Mouse (Mus musculus) cerebellum, postnatal 14 days (tissue): ENCODE results near the gene Cd44.

Experiments
- DNase-seq, 2 experiments: peaks; one replicate each; pipeline ENCODE4 v3.0.0; 2021; ENCODE audit warnings: mixed read lengths in 2 of 2

Gene Cd44

DNA sequence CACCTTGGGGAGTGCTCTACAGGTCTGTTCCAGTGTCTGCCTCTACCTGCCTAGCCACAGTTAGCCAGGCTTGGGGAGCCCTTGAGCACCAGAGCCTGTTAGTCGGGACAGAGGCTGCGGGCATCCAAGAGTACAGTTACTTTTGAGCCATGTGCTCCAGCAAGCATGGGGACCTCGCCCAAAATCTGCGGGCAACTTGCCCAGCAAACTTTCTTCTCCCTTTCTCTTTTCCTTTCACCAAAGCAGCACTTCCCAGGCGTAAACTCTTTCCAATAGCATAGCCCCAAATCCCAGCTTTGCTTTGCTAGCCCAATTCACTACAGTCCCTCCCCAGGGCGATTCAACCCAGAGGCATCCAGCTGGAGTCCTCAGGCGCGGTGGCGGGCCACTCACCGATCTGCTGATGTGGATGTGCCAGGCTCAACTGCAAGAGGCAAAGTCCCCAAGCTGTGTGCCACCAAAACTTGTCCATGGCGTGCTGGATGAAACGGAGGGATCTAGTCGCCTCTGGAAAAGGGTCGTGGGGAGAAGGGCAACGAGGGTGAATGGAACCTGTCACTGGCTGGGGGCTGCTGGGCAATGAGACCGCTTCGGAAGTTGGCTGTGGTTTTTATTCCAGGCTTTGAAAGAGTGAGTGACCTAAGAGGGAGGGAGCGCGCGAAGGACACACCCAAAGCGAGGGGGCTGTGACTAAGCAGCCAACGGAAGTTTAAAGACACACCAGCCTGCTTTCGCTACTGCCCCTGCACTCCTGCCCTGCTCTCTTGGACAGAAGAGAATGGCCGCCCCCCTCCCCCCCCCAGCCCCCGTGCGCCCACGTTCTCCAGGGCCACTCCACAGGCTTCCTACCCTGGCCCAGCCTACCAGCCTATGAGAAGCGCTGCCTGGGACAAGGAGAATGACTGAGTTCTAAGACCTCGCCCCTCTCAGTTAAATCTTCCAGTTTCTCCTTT, at the start of gene Cd44:
Gene Cd44 (minus strand): TSS at position 791 of the 953 bp plus-strand sequence.
- peak in 1 of 2 experiments; percentile 17 for DNase-seq

GRCm38 (mm10) chr2:102948481-102948857, 47.0 kb upstream of the Cd44 start:
- no peak for DNase-seq

DNA sequence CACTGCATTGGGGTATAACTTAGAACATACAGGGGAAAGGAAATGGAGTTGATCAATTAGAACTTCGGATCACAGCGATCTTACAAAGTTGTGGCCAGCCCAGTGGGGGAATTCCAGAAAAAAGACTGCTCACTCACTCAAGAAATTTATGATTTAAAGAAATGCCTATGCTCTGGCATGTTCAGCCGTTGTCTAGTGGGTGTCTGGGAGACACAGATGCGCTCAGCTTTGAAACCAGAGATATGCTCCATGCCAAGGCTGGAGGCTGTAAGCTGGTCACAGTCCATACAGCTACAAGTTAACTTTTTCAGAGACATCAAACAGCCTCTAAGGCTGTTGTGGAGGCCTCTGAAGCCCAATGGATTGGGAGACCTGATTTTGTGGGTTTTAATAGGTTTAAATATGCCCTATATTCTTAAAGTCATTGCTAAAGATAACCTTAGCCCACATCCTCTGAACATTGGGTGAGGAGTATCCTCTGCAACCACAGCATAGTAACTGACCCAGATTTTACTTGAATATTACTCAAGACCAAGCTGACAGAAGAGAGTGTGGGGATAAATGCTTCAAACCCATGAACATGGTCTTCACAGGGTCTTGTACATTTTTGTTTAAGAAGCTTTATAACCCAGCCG, 46.5 kb upstream of the Cd44 start:
- no peak for DNase-seq

DNA sequence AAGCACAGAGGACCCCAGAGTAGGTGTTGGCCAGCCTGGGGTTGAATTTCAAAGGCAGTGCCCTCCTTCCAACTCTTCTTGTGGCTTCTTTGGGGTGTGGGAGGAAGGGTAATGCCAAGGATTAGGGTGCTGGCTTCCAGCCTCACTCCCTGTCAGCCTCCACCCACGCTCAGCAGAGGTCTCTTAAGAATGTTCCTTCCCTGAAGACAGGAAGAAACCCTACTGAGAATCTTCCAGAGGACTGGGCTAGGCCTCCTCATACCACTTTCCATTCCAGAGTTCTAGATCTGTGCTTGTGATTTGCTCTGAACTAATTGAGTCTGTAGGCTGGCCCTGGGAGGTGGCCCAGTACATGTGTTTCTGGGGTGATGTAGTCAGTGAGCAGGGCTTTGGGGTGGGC, 43.6 kb upstream of the Cd44 start:
- DNase-seq = no peak

DNA sequence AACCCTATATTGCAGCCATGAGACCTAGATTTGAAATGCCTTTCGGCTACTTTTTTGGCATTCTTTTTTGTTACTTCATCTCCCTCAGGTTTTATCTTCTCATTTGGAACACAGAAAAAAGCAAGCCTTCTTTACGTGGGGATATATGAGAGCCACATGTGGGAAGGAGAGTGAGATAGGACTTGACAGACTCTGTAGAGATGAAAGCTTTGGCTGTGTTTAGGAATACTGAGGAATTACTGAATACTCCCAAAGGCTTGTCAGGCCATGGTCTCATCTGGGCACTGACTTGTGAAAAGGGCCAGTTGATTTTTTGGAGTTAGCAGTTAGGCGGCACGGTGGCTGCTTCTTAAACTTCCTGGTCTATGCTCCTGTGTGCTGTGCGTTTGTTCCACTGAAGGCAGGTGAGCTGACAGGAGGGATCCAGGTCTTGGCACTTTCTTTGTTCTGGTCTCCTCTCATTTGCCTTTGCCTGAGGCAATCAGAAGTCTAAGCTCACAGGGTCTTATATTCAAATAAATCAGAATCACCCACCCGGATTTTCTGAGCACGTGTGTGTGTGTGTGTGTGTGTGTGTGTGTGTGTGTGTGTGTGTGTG, 43.0 kb upstream of the Cd44 start:
- no peak for DNase-seq

GRCm38 (mm10) chr2:102943983-102944382, 42.5 kb upstream of the Cd44 start:
- DNase-seq = no peak

DNA sequence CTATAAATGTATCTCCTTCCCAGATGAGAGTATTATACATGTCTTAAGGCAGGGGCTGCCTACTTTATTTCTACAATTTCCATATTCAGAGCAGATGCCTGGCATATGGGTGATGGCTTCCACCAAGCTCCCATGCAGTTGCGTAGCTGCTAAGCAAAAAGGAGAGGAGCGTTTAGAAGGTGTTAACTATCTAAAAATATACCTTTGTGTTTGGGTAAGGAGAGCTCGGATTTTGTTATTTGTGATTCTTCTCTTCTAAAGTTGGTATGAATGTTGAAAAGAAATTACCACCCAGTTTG, 41.3 kb upstream of the Cd44 start:
- no peak for DNase-seq

DNA sequence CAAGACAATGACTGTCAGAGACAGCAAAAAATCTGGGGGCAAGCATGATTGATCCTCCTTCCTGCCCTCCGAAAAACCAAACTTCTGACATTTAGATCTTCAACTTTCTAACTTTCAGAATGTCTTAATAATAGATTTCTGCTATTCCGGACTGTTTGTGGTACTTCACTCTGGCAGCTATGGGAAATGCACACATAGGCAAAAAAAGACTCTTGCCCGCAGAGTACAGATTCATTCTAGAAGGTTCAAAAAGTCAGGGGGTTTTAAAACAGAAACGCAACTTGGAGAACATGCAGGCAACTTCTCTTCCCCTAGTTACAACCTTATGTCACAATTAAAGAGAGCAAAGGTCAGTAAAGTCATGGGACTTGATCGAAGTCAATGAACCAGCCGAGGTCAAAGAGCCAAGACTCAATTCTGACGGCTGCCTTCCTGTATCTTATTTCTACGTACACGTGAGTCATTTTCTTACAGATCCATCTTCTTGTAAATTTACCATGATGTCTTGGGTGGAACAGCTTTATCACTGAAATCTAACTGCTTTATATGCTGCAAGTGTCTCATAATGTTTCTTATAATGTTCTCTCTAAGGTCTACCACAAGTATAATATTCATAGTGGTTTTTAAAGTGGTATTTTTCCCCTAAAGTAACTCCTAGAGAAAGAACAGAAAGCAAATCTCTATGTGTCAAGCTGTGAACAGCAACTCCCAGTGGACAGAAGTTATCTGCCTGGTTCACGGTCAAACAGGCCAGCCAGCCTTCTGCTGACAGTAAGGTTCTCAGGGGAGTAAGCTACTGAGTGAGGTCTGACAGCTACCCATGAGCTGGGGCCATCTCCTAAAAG, 40.7 kb upstream of the Cd44 start:
- no peak for DNase-seq

GRCm38 (mm10) chr2:102940813-102941361, 39.4 kb upstream of the Cd44 start:
- no peak for DNase-seq

DNA sequence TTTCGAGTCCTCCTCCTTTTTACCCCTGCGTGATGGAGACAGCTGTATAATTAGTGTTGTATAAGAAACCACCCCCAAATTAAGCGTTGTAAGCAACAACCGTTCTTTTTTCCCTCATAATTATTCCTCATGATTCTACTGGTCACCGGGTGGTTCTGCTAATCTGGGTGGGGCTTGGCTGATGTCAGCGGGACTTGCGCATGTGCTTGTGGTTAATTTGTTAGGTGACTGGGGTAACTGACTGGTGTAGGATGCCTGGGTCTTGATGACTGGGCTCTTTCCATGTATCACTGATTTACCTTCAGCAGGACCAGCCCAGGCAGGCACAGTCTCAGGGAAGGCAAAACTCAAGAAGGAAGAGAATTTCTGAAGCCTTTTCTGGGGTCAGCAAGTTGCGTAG, 38.7 kb upstream of the Cd44 start:
- DNase-seq = no peak

- DNase-seq = peak; percentile 26 to 38
These were observed 35.4 kb upstream of the Cd44 start for GRCm38 (mm10) chr2:102936886-102937285.

GRCm38 (mm10) chr2:102934834-102935233, 33.4 kb upstream of the Cd44 start:
- no peak for DNase-seq

DNA sequence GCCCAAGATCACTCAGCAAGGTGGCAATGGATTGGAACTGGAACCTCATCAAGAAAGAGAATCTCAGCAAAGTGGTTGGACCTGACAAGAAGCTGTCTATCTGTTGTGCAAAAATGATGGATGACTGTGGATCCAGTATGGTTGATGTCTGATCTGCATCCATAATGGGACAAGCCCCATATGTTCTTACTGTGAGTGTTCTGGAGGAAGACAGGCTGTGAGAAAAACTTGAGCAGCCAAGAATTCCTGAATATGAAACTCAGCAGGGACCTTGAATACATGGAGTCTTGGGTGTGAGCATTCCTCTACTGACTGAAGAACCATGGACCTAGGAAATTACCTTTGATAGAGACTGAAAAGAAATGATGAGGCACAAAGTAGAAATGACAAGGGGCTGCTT, 32.3 kb upstream of the Cd44 start:
- no peak for DNase-seq

DNA sequence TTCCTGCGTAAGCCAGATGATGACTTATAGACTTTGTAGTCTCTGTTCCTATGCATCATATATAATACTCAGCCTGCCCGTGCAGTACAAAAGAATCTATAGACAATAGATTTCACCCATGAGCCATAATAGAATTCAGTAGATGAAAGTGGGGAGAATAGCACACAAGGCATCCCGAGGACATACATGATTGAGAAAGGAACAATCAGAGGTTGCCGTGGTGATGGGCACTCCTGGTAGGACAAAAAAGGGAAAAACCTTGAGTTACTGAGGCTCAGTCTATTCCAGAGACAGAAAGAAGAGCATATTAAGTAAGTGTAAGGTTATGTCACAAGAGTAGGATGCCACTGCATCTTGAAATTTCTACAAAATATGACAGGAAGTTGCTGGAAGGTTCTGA, 31.7 kb upstream of the Cd44 start:
- no peak for DNase-seq

DNA sequence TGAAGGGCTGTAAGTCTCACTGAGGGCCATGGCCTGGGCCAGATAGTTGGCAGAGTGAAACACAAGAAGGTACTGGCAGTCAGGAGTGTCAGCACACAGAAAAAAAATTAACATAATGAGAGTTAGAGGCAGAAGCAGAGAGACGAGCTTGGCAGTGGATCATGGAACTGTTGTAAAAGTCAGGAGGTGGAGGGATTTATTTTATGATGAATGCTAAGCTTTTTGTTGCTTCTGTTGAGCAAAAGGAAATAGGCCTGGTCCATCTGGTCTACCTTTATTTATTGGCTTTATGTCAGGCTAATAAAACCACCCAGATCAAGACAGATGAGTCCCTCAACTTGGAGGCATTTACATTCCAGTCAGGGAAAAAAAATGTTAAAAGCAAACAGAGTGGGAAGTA, 31.2 kb upstream of the Cd44 start:
- DNase-seq = no peak

- no peak for DNase-seq
These were observed 26.7 kb upstream of the Cd44 start for GRCm38 (mm10) chr2:102928211-102928610.

DNA sequence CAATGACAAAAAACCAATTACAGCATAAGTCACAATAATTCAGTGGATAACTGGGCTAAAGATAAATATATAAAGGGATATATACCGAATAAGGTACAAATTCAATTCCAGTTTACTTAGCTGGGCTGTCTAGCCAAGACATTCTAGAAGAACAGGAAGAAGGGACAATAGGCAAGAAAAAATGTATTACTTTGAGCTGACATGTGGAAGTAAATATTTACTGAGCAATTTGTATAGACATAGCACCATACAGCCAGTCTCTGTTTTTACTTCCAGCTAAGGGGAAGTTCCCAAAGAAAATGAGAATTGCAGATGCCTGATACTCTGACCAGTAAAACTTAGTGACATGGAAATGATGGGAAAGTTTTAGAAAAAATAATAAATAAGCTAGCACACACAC, 23.0 kb upstream of the Cd44 start:
- no peak for DNase-seq

- DNase-seq = no peak
These were observed 22.2 kb upstream of the Cd44 start for GRCm38 (mm10) chr2:102923682-102924081.

- no peak for DNase-seq
These were observed 20.6 kb upstream of the Cd44 start for GRCm38 (mm10) chr2:102922066-102922465.

DNA sequence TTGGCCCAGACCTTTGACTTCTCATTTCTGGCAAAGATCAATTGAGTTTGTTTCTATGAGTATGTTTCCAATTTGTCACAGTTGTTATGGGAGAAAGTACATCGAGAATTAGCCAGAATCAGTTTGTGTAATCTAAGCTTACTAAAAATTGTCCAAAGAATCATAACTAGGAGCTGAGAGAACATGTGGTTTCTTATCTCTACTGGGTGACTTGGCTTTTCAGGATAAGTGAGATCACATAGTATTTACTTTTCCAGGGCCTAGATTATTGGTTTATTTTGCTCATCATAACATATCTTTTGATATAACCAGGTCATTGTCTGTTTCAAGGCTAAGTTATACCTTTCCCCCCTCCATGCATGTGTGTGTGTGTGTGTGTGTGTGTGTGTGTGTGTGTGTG, 16.8 kb upstream of the Cd44 start:
- DNase-seq = no peak

DNA sequence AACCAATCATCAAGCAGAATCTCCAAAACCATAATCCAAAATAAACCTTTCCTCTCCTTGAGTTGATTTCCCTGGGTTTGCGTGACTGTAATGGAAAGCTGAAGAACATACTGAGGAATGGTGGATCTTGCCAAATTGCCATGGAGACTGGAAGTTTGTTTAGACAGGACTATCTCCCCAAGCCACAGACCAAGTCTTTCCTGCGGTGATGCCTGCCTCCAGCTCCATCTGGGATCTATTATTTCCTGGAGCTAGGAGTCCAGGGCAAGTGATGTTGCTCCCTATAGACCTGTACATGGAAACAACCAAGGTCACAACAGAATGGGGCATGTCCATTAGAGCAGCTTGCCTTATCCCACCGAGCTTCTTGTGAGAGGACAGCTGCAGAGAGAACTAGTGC, 15.1 kb upstream of the Cd44 start:
- DNase-seq = no peak

DNA sequence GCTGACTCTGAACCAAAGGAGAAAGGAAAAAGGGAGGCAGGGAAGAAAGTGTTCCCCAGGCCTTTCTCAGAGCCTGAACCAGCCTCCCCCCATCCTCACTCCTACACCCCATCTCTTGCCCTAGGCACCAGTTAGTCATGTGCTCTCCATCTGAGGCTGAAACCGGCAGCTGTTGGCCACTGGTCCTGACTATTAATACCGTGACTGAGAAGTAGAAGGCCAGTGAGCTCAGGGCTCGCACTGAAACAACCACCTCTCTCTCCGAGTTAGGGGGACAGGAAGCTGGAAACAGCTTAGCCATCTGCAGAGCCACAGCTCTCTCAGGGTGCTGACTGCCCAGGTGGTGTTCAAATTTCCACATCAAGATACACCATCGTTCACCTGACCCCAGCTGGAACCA, 13.2 kb upstream of the Cd44 start:
- DNase-seq = no peak
